In the genomic region with DNA sequence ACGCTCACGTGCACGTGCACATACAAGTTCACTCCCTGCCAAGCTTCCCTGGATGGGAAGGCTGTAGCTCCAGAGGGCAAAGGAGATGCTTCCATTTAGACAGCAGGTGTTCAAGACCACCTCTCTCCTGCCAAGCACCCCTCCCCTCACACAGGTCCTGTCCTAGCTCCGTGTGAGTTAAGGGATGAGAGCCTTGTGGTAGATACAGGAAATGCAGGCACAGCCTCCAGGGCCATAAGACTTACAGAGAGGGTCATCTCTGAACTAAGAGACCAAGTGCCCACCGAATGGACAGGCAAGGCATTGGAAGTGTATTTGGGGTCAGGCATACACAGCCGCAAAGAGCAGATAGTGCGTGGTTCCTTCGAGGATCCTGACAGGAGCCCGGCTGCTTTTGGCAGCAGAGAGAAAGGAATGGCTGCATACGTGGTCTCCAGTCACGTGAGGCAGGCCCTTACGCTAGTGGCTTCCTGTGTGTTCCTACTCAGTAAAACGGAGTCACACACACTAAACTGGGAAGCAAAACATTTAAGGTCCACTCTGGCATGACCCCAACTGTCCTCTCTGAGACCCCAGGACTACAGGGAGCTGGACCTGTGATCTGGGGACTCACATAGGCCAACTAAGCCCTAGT, we compare ENCODE assay signal across 8 mouse cellular contexts. TPM values are rescaled to one million over a fixed set of nuclear protein-coding genes. Genes with fewer than 3 reads are reported as not detected.
A peak's percentile ranks its signal among the peaks of the same experiment; 100 is the strongest.
DNase-seq lines count a peak whose midpoint lies in the region; ATAC-seq and TF ChIP-seq lines count a peak whose summit lies in the region.

No protein-coding gene starts in this region.

- peak overlapping the region; percentile 66 for H3K4me2 ChIP-seq in liver, embryonic 11.5 days
- H3K4me2 ChIP-seq in liver, postnatal 0 days (ENCODE audit: low read depth, low read length), result no peak overlapping the region
- H3K4me2 ChIP-seq in embryonic facial prominence, embryonic 14.5 days (ENCODE audit: low read depth, low read length), result peak overlapping the region; percentile 54; the same call in 1 of the 2 replicates
- H3K4me2 ChIP-seq in neural tube, embryonic 15.5 days, result peak overlapping the region; percentile 62

- WGBS in liver, embryonic 11.5 days, result 73% methylated on average over 13 of the region's 13 CpGs
- 69% methylated on average over 13 of the region's 13 CpGs for WGBS in liver, postnatal 0 days (ENCODE audit: insufficient replicate concordance)
- WGBS in embryonic facial prominence, embryonic 14.5 days, result 75% methylated on average over 13 of the region's 13 CpGs
- 83% methylated on average over 13 of the region's 13 CpGs for WGBS in limb, embryonic 10.5 days
- WGBS in neural tube, embryonic 15.5 days, result 81% methylated on average over 13 of the region's 13 CpGs

- peaks cover 2% of the 10 kb centered on the region for H3K4me1 ChIP-seq in liver, embryonic 11.5 days (replicated peaks; ENCODE audit: control insufficient read depth, insufficient read depth, low read length)
- H3K4me1 ChIP-seq in liver, postnatal 0 days (ENCODE audit: insufficient read depth), result peaks cover 6% of the 10 kb centered on the region
- H3K4me1 ChIP-seq in embryonic facial prominence, embryonic 14.5 days (ENCODE audit: control insufficient read depth, insufficient read depth, low read length), result no peaks in the 10 kb centered on the region
- H3K4me1 ChIP-seq in limb, embryonic 10.5 days, result peaks cover 23% of the 10 kb centered on the region
- peaks cover 13% of the 10 kb centered on the region for H3K4me1 ChIP-seq in neural tube, embryonic 15.5 days

- H3K9me3 ChIP-seq in liver, embryonic 11.5 days (ENCODE audit: control insufficient read depth, low read length), result no peaks in the 10 kb centered on the region
- H3K9me3 ChIP-seq in liver, postnatal 0 days (ENCODE audit: low read length), result no peaks in the 10 kb centered on the region
- no peaks in the 10 kb centered on the region for H3K9me3 ChIP-seq in embryonic facial prominence, embryonic 14.5 days (ENCODE audit: control insufficient read depth, low read length)
- H3K9me3 ChIP-seq in limb, embryonic 10.5 days (replicated peaks), result no peaks in the 10 kb centered on the region
- no peaks in the 10 kb centered on the region for H3K9me3 ChIP-seq in neural tube, embryonic 15.5 days (replicated peaks)

- no peak; the same call in 1 of the 2 replicates for TF ChIP-seq CTCF in liver, postnatal 0 days (IDR thresholded peaks at IDR 0.05; ENCODE audit: low read depth)

- DNase-seq in liver, embryonic 11.5 days (ENCODE audit: low spot score), result no peak
- no peak for DNase-seq in liver, postnatal 0 days
- no peak for DNase-seq in embryonic facial prominence, embryonic 14.5 days (ENCODE audit: low spot score)
- no peak for DNase-seq in limb, embryonic 10.5 days (ENCODE audit: low spot score)
- no peak for DNase-seq in embryo, embryonic 11 days
- DNase-seq in Muller cell, postnatal 12 days (ENCODE audit: inconsistent ontology term), result no peak
- no peak for DNase-seq in urinary bladder, postnatal 36 days (ENCODE audit: low spot score in 2 of 2)

- H3K36me3 ChIP-seq in liver, embryonic 11.5 days (ENCODE audit: control insufficient read depth, insufficient read depth, low read length), result no peaks in the 10 kb centered on the region
- H3K36me3 ChIP-seq in liver, postnatal 0 days (replicated peaks; ENCODE audit: insufficient read depth, low read length), result no peaks in the 10 kb centered on the region
- no peaks in the 10 kb centered on the region for H3K36me3 ChIP-seq in embryonic facial prominence, embryonic 14.5 days (ENCODE audit: control insufficient read depth, insufficient read depth, low read length)
- H3K36me3 ChIP-seq in limb, embryonic 10.5 days, result no peaks in the 10 kb centered on the region
- no peaks in the 10 kb centered on the region for H3K36me3 ChIP-seq in neural tube, embryonic 15.5 days

- no peaks in the 10 kb centered on the region for H3K27me3 ChIP-seq in liver, embryonic 11.5 days (replicated peaks; ENCODE audit: control insufficient read depth, insufficient read depth, low read length)
- H3K27me3 ChIP-seq in liver, postnatal 0 days (ENCODE audit: insufficient read depth, low read length), result no peaks in the 10 kb centered on the region
- H3K27me3 ChIP-seq in embryonic facial prominence, embryonic 14.5 days (replicated peaks; ENCODE audit: control insufficient read depth, insufficient read depth, low read length), result no peaks in the 10 kb centered on the region
- H3K27me3 ChIP-seq in limb, embryonic 10.5 days (ENCODE audit: low read depth, poor library complexity, severe bottlenecking), result no peaks in the 10 kb centered on the region
- H3K27me3 ChIP-seq in neural tube, embryonic 15.5 days (replicated peaks), result peaks cover 11% of the 10 kb centered on the region; the same call in 1 of the 2 replicates

- TF ChIP-seq EP300 in liver, postnatal 0 days (IDR thresholded peaks at IDR 0.05; ENCODE audit: low read depth), result no peak

- H3K4me3 ChIP-seq in liver, embryonic 11.5 days (ENCODE audit: low read depth, low read length), result 0 out of 2 replicates have a peak overlapping the region, but pooled peaks have one; percentile 35
- no peak overlapping the region for H3K4me3 ChIP-seq in liver, postnatal 0 days (ENCODE audit: low read depth, low read length)
- H3K4me3 ChIP-seq in embryonic facial prominence, embryonic 14.5 days (ENCODE audit: low read depth, low read length), result no peak overlapping the region; the same call in 1 of the 2 replicates
- peak overlapping the region; percentile 43 for H3K4me3 ChIP-seq in limb, embryonic 10.5 days
- H3K4me3 ChIP-seq in neural tube, embryonic 15.5 days (replicated peaks), result peak overlapping the region; percentile 34

- no peak overlapping the region for H3K27ac ChIP-seq in liver, embryonic 11.5 days (ENCODE audit: low read depth, low read length)
- H3K27ac ChIP-seq in liver, postnatal 0 days (ENCODE audit: low read depth), result no peak overlapping the region
- peak overlapping the region; percentile 78 for H3K27ac ChIP-seq in embryonic facial prominence, embryonic 14.5 days (replicated peaks; ENCODE audit: low read depth, low read length)
- H3K27ac ChIP-seq in limb, embryonic 10.5 days, result peak overlapping the region; percentile 86
- peak overlapping the region; percentile 87 for H3K27ac ChIP-seq in neural tube, embryonic 15.5 days (replicated peaks)

- ATAC-seq in liver, embryonic 11.5 days (replicated peaks; ENCODE audit: low FRiP score), result no peak
- no peak for ATAC-seq in liver, postnatal 0 days
- ATAC-seq in embryonic facial prominence, embryonic 14.5 days (ENCODE audit: low read depth), result no peak
- ATAC-seq in neural tube, embryonic 15.5 days (ENCODE audit: low FRiP score), result no peak

- H3K9ac ChIP-seq in liver, embryonic 11.5 days (ENCODE audit: low read depth, low read length), result peak overlapping the region; percentile 59; the same call in 1 of the 2 replicates
- no peak overlapping the region for H3K9ac ChIP-seq in liver, postnatal 0 days (replicated peaks)
- H3K9ac ChIP-seq in embryonic facial prominence, embryonic 14.5 days (ENCODE audit: low read depth, low read length), result no peak overlapping the region
- H3K9ac ChIP-seq in neural tube, embryonic 15.5 days (replicated peaks), result no peak overlapping the region

RNA-seq across cellular contexts. Expression of a gene that starts 20.9 kb away (rescaled TPM):
- 103 TPM in 2 replicates for polyA plus RNA-seq in liver, embryonic 11.5 days (2014; fragmentation: Nextera tagmentation; extraction: Ambion mirVana)
- 125 and 129 TPM in 2 replicates for polyA plus RNA-seq in liver, postnatal 0 days (2015; fragmentation: Nextera tagmentation; extraction: Ambion mirVana)
- polyA plus RNA-seq in embryonic facial prominence, embryonic 14.5 days (2014; fragmentation: Nextera tagmentation; extraction: Ambion mirVana), result 69.1 and 105 TPM in 2 replicates
- polyA plus RNA-seq in limb, embryonic 10.5 days (2016; fragmentation: Nextera tagmentation; extraction: Ambion mirVana), result 29.3 and 42.6 TPM in 2 replicates
- 2.2 and 297 TPM in 2 replicates for polyA plus RNA-seq in neural tube, embryonic 15.5 days (2015; fragmentation: Nextera tagmentation; extraction: Ambion mirVana)

RNA-seq across cellular contexts. Expression of a gene that starts 29.3 kb away (rescaled TPM):
- not detected in 2 replicates for polyA plus RNA-seq in liver, embryonic 11.5 days (2014; fragmentation: Nextera tagmentation; extraction: Ambion mirVana)
- not detected in 2 replicates for polyA plus RNA-seq in liver, postnatal 0 days (2015; fragmentation: Nextera tagmentation; extraction: Ambion mirVana)
- polyA plus RNA-seq in embryonic facial prominence, embryonic 14.5 days (2014; fragmentation: Nextera tagmentation; extraction: Ambion mirVana), result 0.25 and 1.7 TPM in 2 replicates
- 0.08 TPM in 1 of 2 replicates, not detected in the other for polyA plus RNA-seq in limb, embryonic 10.5 days (2016; fragmentation: Nextera tagmentation; extraction: Ambion mirVana)
- 0.05 TPM in 2 replicates for polyA plus RNA-seq in neural tube, embryonic 15.5 days (2015; fragmentation: Nextera tagmentation; extraction: Ambion mirVana)

RNA-seq across cellular contexts. Expression of a gene that starts 43.3 kb away (rescaled TPM):
- polyA plus RNA-seq in liver, embryonic 11.5 days (2014; fragmentation: Nextera tagmentation; extraction: Ambion mirVana), result 0.08 TPM in 1 of 2 replicates, not detected in the other
- not detected in 2 replicates for polyA plus RNA-seq in liver, postnatal 0 days (2015; fragmentation: Nextera tagmentation; extraction: Ambion mirVana)
- polyA plus RNA-seq in embryonic facial prominence, embryonic 14.5 days (2014; fragmentation: Nextera tagmentation; extraction: Ambion mirVana), result 8.9 and 9.2 TPM in 2 replicates
- not detected in 2 replicates for polyA plus RNA-seq in limb, embryonic 10.5 days (2016; fragmentation: Nextera tagmentation; extraction: Ambion mirVana)
- polyA plus RNA-seq in neural tube, embryonic 15.5 days (2015; fragmentation: Nextera tagmentation; extraction: Ambion mirVana), result 0.23 and 0.27 TPM in 2 replicates

RNA-seq across cellular contexts. Expression of a gene that starts 44.5 kb away (rescaled TPM):
- polyA plus RNA-seq in liver, embryonic 11.5 days (2014; fragmentation: Nextera tagmentation; extraction: Ambion mirVana), result 110 and 113 TPM in 2 replicates
- 234 and 261 TPM in 2 replicates for polyA plus RNA-seq in liver, postnatal 0 days (2015; fragmentation: Nextera tagmentation; extraction: Ambion mirVana)
- 61.0 and 70.0 TPM in 2 replicates for polyA plus RNA-seq in embryonic facial prominence, embryonic 14.5 days (2014; fragmentation: Nextera tagmentation; extraction: Ambion mirVana)
- 33.4 and 49.5 TPM in 2 replicates for polyA plus RNA-seq in limb, embryonic 10.5 days (2016; fragmentation: Nextera tagmentation; extraction: Ambion mirVana)
- 1.9 and 300 TPM in 2 replicates for polyA plus RNA-seq in neural tube, embryonic 15.5 days (2015; fragmentation: Nextera tagmentation; extraction: Ambion mirVana)

RNA-seq across cellular contexts. Expression of a gene that starts 58.9 kb away (rescaled TPM):
- not detected in 2 replicates for polyA plus RNA-seq in liver, embryonic 11.5 days (2014; fragmentation: Nextera tagmentation; extraction: Ambion mirVana)
- 0.08 TPM in 1 of 2 replicates, not detected in the other for polyA plus RNA-seq in liver, postnatal 0 days (2015; fragmentation: Nextera tagmentation; extraction: Ambion mirVana)
- 66.3 and 145 TPM in 2 replicates for polyA plus RNA-seq in embryonic facial prominence, embryonic 14.5 days (2014; fragmentation: Nextera tagmentation; extraction: Ambion mirVana)
- not detected in 2 replicates for polyA plus RNA-seq in limb, embryonic 10.5 days (2016; fragmentation: Nextera tagmentation; extraction: Ambion mirVana)
- 2.8 and 3.4 TPM in 2 replicates for polyA plus RNA-seq in neural tube, embryonic 15.5 days (2015; fragmentation: Nextera tagmentation; extraction: Ambion mirVana)

Comparison
In these comparisons a context has a peak if more than half of its experiments do, and no peak if none do; other contexts are left out.
1. H3K4me3 ChIP-seq: peak in liver, embryonic 11.5 days (single experiment), limb, embryonic 10.5 days (single experiment) and neural tube, embryonic 15.5 days (single experiment); none in liver, postnatal 0 days (single experiment) and embryonic facial prominence, embryonic 14.5 days (single experiment).
2. H3K27ac ChIP-seq: peak in embryonic facial prominence, embryonic 14.5 days (single experiment), limb, embryonic 10.5 days (single experiment) and neural tube, embryonic 15.5 days (single experiment); none in liver, embryonic 11.5 days (single experiment) and liver, postnatal 0 days (single experiment).